Mouse (Mus musculus) naive thymus-derived CD4-positive, alpha-beta T cell, adult 5 months (primary cell): Measurements from ENCODE around the gene Casc1. TPM values are rescaled to one million over a fixed set of nuclear protein-coding genes. Genes with fewer than 3 reads are reported as not detected.

Source experiments
- polyA plus RNA-seq: library from polyadenylated mRNA; unstranded; fragments of 100-300 nt; shearing (Covaris generic); gene quantifications from one replicate; pipeline ENCODE4 v1.2.1, GENCODE M21; 2017

The Casc1 gene
- 0.78 TPM for polyA plus RNA-seq

DNA sequence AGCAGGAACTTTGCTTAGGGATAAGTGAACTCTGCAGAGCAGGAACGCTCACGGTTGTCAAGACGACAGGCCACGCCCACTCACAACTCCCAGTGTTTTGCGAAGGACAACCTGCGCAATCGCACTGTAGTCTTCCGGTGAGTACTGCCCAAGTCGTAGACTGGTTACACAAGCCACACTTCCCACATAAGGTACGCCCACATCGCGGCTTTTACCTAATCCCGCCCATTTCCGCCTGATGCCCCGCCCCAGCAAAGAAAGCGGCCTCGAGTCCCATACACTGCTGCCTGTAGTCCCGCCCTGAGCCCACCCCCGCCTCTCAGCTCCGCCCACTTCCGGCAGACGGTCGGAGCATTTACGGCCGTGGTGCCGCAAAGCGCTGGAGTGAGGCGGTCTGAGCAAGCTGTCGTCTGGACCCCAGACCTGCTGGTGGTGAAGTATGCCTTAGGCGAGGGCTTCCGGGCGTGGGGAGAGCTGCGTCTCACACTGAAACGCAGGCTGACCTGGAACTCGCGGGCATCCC lies at the start of gene Casc1, which contains the start of gene Etfrf1:
Gene Casc1, minus strand, starts transcription at position 190 of the 523 bp plus-strand sequence.
Gene Etfrf1, plus strand, starts transcription at position 319 of the 523 bp plus-strand sequence.

DNA sequence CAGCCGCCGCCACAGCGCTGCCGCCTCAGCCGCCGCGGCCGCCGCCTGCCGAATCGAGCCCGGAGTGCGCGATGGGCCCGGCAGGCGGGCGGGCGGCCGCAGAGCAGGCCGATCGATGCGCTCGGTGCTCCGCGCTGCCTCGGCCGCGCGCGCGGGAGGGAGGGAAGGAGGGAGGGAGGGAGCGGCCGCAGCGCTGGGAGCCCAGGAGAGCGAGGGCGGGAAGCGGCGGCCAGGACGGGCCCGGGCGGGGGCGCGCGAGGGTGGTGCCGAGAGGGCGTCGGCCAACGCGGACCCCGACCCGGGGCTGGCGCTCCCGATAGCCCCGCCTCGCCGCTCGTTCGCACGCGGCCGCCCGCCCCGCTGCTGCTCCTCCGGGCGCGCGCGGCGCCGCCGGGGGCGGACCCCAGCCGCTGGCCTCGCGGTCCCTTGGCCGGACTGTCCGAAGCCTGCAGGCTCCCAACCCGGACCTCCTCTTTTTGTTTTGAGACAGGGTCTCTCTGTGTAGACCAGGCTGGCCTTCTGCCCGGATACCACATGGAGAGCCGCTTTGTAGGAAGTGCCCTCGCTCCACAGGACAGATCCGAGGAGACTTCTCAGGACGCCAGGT lies 39.5 kb upstream of the Casc1 start, which contains the start of gene Kras:
Gene Kras, minus strand, starts transcription at position 55 of the 607 bp plus-strand sequence.

Other genes with a start within 250 kb of the Casc1 start
- gene Bcat1, start 134.8 kb downstream of the Casc1 start, polyA plus RNA-seq, result 1.1 TPM
- 96.1 TPM for gene Lrmp, start 95.4 kb downstream of the Casc1 start, polyA plus RNA-seq
- gene Etfrf1, start 129 bp upstream of the Casc1 start, polyA plus RNA-seq, result 16.0 TPM
- gene Kras, start 39.2 kb upstream of the Casc1 start, polyA plus RNA-seq, result 354 TPM